Mouse (Mus musculus): ENCODE measurements around the gene Olfr209.
"Not testable (repeated sequence)": the region's sequence is repeated elsewhere in the genome, so short reads cannot be mapped to it uniquely, and the experiment has no call there.

Gene Olfr209

GRCm38 (mm10) chr16:59363893-59364292, at the start of gene Olfr209:
Olfr209 (minus strand) TSS chr16:59363993.
- no peak for DNase-seq (ENCODE audit: low read depth, low spot score)

- no peak for DNase-seq (ENCODE audit: low read depth, low spot score)
Observed at GRCm38 (mm10) chr16:59413475-59413874, 49.7 kb upstream of the Olfr209 start.

- DNase-seq (ENCODE audit: low read depth, low spot score) = no peak
Observed at GRCm38 (mm10) chr16:59409800-59410199, 46.0 kb upstream of the Olfr209 start.

- no peak for DNase-seq (ENCODE audit: low read depth, low spot score)
Observed at GRCm38 (mm10) chr16:59409341-59409748, 45.6 kb upstream of the Olfr209 start.

- DNase-seq (ENCODE audit: low read depth, low spot score) = no peak
Observed at GRCm38 (mm10) chr16:59407032-59407431, 43.2 kb upstream of the Olfr209 start, which contains the start of gene Gabrr3. Gabrr3 (plus strand) TSS chr16:59407332.

GRCm38 (mm10) chr16:59404798-59405197, 41.0 kb upstream of the Olfr209 start:
- no peak for DNase-seq (ENCODE audit: low read depth, low spot score)

GRCm38 (mm10) chr16:59403684-59404083, 39.9 kb upstream of the Olfr209 start:
- peak; percentile 56 for DNase-seq (ENCODE audit: low read depth, low spot score)

- no peak for DNase-seq (ENCODE audit: low read depth, low spot score)
Observed at GRCm38 (mm10) chr16:59401985-59402384, 38.2 kb upstream of the Olfr209 start.

- peak; percentile 37 for DNase-seq (ENCODE audit: low read depth, low spot score)
Observed at GRCm38 (mm10) chr16:59401102-59401501, 37.3 kb upstream of the Olfr209 start.

- DNase-seq (ENCODE audit: low read depth, low spot score) = no peak
Observed at GRCm38 (mm10) chr16:59393300-59393699, 29.5 kb upstream of the Olfr209 start.

GRCm38 (mm10) chr16:59349146-59349545, 14.6 kb downstream of the Olfr209 start, which contains the start of gene Olfr206:
Olfr206 (minus strand) TSS chr16:59349246.
- DNase-seq (ENCODE audit: low read depth, low spot score) = no peak

- DNase-seq (ENCODE audit: low read depth, low spot score) = no peak
Observed at GRCm38 (mm10) chr16:59331038-59331437, 32.8 kb downstream of the Olfr209 start, which contains the start of gene Olfr205. Olfr205 (minus strand) TSS chr16:59331138.

- not testable (repeated sequence) for DNase-seq (ENCODE audit: low read depth, low spot score)
Observed at GRCm38 (mm10) chr16:59323262-59323661, 40.5 kb downstream of the Olfr209 start.

GRCm38 (mm10) chr16:59318148-59318547, 45.6 kb downstream of the Olfr209 start, which contains the start of gene Olfr204:
Olfr204 (minus strand) TSS chr16:59318248.
- DNase-seq (ENCODE audit: low read depth, low spot score) = no peak
